Mouse (Mus musculus) kidney, postnatal 14 days (tissue): ENCODE data around the gene Elmod3.

Experiments
- DNase-seq: peaks from one replicate; pipeline ENCODE4 v3.0.0; 2022; ENCODE audit warnings: mixed read lengths

Elmod3 gene

GRCm38 (mm10) chr6:72532580-72532979 lies 65.6 kb downstream of the Elmod3 start:
- no peak for DNase-seq

GRCm38 (mm10) chr6:72528410-72529151 lies 69.6 kb downstream of the Elmod3 start:
- no peak for DNase-seq

- DNase-seq, result no peak
These were observed 71.1 kb downstream of the Elmod3 start for GRCm38 (mm10) chr6:72527070-72527469.

- no peak for DNase-seq
These were observed 74.1 kb downstream of the Elmod3 start for GRCm38 (mm10) chr6:72524160-72524559.

GRCm38 (mm10) chr6:72523222-72523621 lies 75.0 kb downstream of the Elmod3 start:
- DNase-seq, result no peak

GRCm38 (mm10) chr6:72522288-72522687 lies 75.9 kb downstream of the Elmod3 start:
- no peak for DNase-seq

- DNase-seq, result no peak
These were observed 76.6 kb downstream of the Elmod3 start, which contains the start of gene Sh2d6 for GRCm38 (mm10) chr6:72521607-72522006. Gene Sh2d6, minus strand, starts transcription at chr6:72521707.

- no peak for DNase-seq
These were observed 77.3 kb downstream of the Elmod3 start for GRCm38 (mm10) chr6:72520904-72521303.

GRCm38 (mm10) chr6:72519892-72520663 lies 78.1 kb downstream of the Elmod3 start:
- peak; percentile 58 for DNase-seq

GRCm38 (mm10) chr6:72519303-72519702 lies 78.9 kb downstream of the Elmod3 start:
- no peak for DNase-seq

GRCm38 (mm10) chr6:72518842-72519241 lies 79.4 kb downstream of the Elmod3 start:
- no peak for DNase-seq
